Mouse (Mus musculus) mature B cell (primary cell): ENCODE data around the gene Selenbp1.
"Not testable (repeated sequence)": the region's sequence is repeated elsewhere in the genome, so short reads cannot be mapped to it uniquely, and the experiment has no call there.

Source experiments
- in situ Hi-C: fragments of 300-500 bp; cut with MboI; formaldehyde crosslinking; loops from 2 replicates; pipeline ENCODE4 v1.14.3; 2019

Gene Selenbp1

GRCm38 (mm10) chr3:94932279-94932678, 577 bp upstream of the Selenbp1 start:
- in situ Hi-C loops, result not testable (repeated sequence)

GRCm38 (mm10) chr3:94933604-94934003, 748 bp downstream of the Selenbp1 start:
- in situ Hi-C loops, result not testable (repeated sequence)

- in situ Hi-C loops, result not testable (repeated sequence)
These were observed 1.7 kb downstream of the Selenbp1 start for GRCm38 (mm10) chr3:94934564-94934963.

- in situ Hi-C loops, result not testable (repeated sequence)
These were observed 2.5 kb downstream of the Selenbp1 start for GRCm38 (mm10) chr3:94935332-94935731.

GRCm38 (mm10) chr3:94936147-94936546, 3.3 kb downstream of the Selenbp1 start:
- in situ Hi-C loops, result not testable (repeated sequence)

- in situ Hi-C loops, result not testable (repeated sequence)
These were observed 4.3 kb downstream of the Selenbp1 start for GRCm38 (mm10) chr3:94937194-94937593.

GRCm38 (mm10) chr3:94940033-94940432, 7.2 kb downstream of the Selenbp1 start:
- in situ Hi-C loops, result not testable (repeated sequence)

GRCm38 (mm10) chr3:94942211-94942967, 9.5 kb downstream of the Selenbp1 start:
- in situ Hi-C loops, result not testable (repeated sequence)

GRCm38 (mm10) chr3:94943706-94944105, 10.8 kb downstream of the Selenbp1 start:
- in situ Hi-C loops, result not testable (repeated sequence)

- in situ Hi-C loops, result no loop called here
These were observed 15.3 kb downstream of the Selenbp1 start for GRCm38 (mm10) chr3:94948066-94948614.

GRCm38 (mm10) chr3:94949645-94950044, 16.8 kb downstream of the Selenbp1 start:
- in situ Hi-C loops, result no loop called here

GRCm38 (mm10) chr3:94952806-94953205, 19.9 kb downstream of the Selenbp1 start:
- in situ Hi-C loops, result no loop called here

GRCm38 (mm10) chr3:94953384-94953763, 20.5 kb downstream of the Selenbp1 start:
- in situ Hi-C loops, result no loop called here

GRCm38 (mm10) chr3:94953764-94954616, 21.1 kb downstream of the Selenbp1 start, which contains the start of gene Rfx5:
TSS of gene Rfx5 (plus strand) at chr3:94954075.
- in situ Hi-C loops, result no loop called here

- in situ Hi-C loops, result loop anchor here (5.0 kb wide), 1 partner anchor 44 kb away; no protein-coding TSS in a partner anchor
These were observed 25.4 kb downstream of the Selenbp1 start for GRCm38 (mm10) chr3:94958295-94958694.

- in situ Hi-C loops, result loop anchor here (5.0 kb wide), 1 partner anchor 42 kb away; no protein-coding TSS in a partner anchor
These were observed 27.0 kb downstream of the Selenbp1 start for GRCm38 (mm10) chr3:94959871-94960270.

GRCm38 (mm10) chr3:94960322-94960721, 27.5 kb downstream of the Selenbp1 start:
- in situ Hi-C loops, result no loop called here

- in situ Hi-C loops, result no loop called here
These were observed 32.1 kb downstream of the Selenbp1 start for GRCm38 (mm10) chr3:94964989-94965388.

- in situ Hi-C loops, result no loop called here
These were observed 33.0 kb downstream of the Selenbp1 start for GRCm38 (mm10) chr3:94965878-94966277.

- in situ Hi-C loops, result no loop called here
These were observed 39.7 kb downstream of the Selenbp1 start for GRCm38 (mm10) chr3:94972552-94972951.

- in situ Hi-C loops, result no loop called here
These were observed 40.8 kb downstream of the Selenbp1 start for GRCm38 (mm10) chr3:94973620-94974019.

- in situ Hi-C loops, result no loop called here
These were observed 41.2 kb downstream of the Selenbp1 start for GRCm38 (mm10) chr3:94974026-94974527.
